Mouse (Mus musculus) olfactory bulb, adult 2 months (tissue): Measurements from ENCODE around the gene Auh.

ENCODE experiments used
- CTCF ChIP-seq: fragments of 200-500 bp; IDR thresholded peaks from 2 replicates; pipeline ENCODE4 v1.5.1; 2012; ENCODE audit warnings: low read depth, mild to moderate bottlenecking, low read length, moderate library complexity; ENCODE audit not compliant: insufficient read depth
- POLR2A ChIP-seq: fragments of 200-500 bp; IDR thresholded peaks from 2 replicates; pipeline ENCODE4 v1.6.1; 2012; ENCODE audit warnings: mild to moderate bottlenecking, low read depth, low read length, moderate library complexity; ENCODE audit not compliant: insufficient read depth

- TF ChIP-seq CTCF (no peak), POLR2A (no peak)
Observed at GRCm38 (mm10) chr13:52977757-52978156, 48.3 kb upstream of the Auh start.
